Comparison of ENCODE assay signal across 17 mouse cellular contexts in genomic region chr8:104925972-104926596, GRCm38 (mm10). TPM values are rescaled to one million over a fixed set of nuclear protein-coding genes. Genes with fewer than 3 reads are reported as not detected.
DNase-seq lines count a peak whose midpoint lies in the region; TF ChIP-seq lines count a peak whose summit lies in the region.
"Had no signal": no experiment of that assay in that cellular context is flagged by ENCODE, and none has a peak within 500 bp of the region (broad histone marks: within the 10 kb centered on the region; RNA-seq: fewer than 3 reads in every experiment).

Gene Ces2e, plus strand, starts transcription at chr8:104926260.

- H3K79me2 ChIP-seq in heart, adult 2 months (replicated peaks; ENCODE audit: control insufficient read depth, insufficient read depth, low read length), result no peaks in the 10 kb centered on the region

- no peaks in the 10 kb centered on the region for H3K36me3 ChIP-seq in heart, adult 2 months (ENCODE audit: control insufficient read depth, insufficient read depth, low read length)
- no peaks in the 10 kb centered on the region for H3K36me3 ChIP-seq in heart, embryonic 10.5 days
- H3K36me3 ChIP-seq: lung, embryonic 15.5 days; midbrain, embryonic 12.5 days; neural tube, embryonic 15.5 days; stomach, embryonic 15.5 days had no signal

- 0 out of 2 replicates have a peak, but pooled peaks cover 4% of the 10 kb centered on the region for H3K9me3 ChIP-seq in heart, embryonic 10.5 days
- H3K9me3 ChIP-seq: lung, embryonic 15.5 days; midbrain, embryonic 12.5 days; neural tube, embryonic 15.5 days; stomach, embryonic 15.5 days had no signal

- TF ChIP-seq EP300 in heart, adult 2 months (IDR thresholded peaks at IDR 0.05; ENCODE audit: insufficient read depth, low read depth, low read length), result no peak

- TF ChIP-seq POLR2A in heart, adult 2 months (IDR thresholded peaks at IDR 0.05; ENCODE audit: insufficient read depth, low read depth, low read length), result no peak

- H3K4me1 ChIP-seq in heart, adult 2 months (ENCODE audit: control insufficient read depth, insufficient read depth, low read length), result peaks cover 2% of the 10 kb centered on the region; the same call in 1 of the 2 replicates
- H3K4me1 ChIP-seq in heart, embryonic 10.5 days, result no peaks in the 10 kb centered on the region
- H3K4me1 ChIP-seq: lung, embryonic 15.5 days; midbrain, embryonic 12.5 days; neural tube, embryonic 15.5 days; stomach, embryonic 15.5 days had no signal

- no peak for TF ChIP-seq CTCF in heart, adult 2 months (IDR thresholded peaks at IDR 0.05)

- no peaks in the 10 kb centered on the region for H3K27me3 ChIP-seq in heart, adult 2 months (ENCODE audit: control insufficient read depth, insufficient read depth, low read length)
- no peaks in the 10 kb centered on the region for H3K27me3 ChIP-seq in heart, embryonic 10.5 days (ENCODE audit: insufficient read depth, poor library complexity, severe bottlenecking)
- H3K27me3 ChIP-seq: lung, embryonic 15.5 days; midbrain, embryonic 12.5 days; neural tube, embryonic 15.5 days; stomach, embryonic 15.5 days had no signal

- no peak within 1 kb of the TSS for H3K9ac ChIP-seq in heart, adult 2 months (ENCODE audit: low read depth, low read length)
- H3K9ac ChIP-seq: lung, embryonic 15.5 days; midbrain, embryonic 12.5 days; neural tube, embryonic 15.5 days; stomach, embryonic 15.5 days had no signal

- no peak within 1 kb of the TSS for H3K4me3 ChIP-seq in heart, adult 2 months
- no peak within 1 kb of the TSS for H3K4me3 ChIP-seq in heart, embryonic 10.5 days
- H3K4me3 ChIP-seq: layer of hippocampus, adult 2 months; lung, embryonic 15.5 days; midbrain, embryonic 12.5 days; neural tube, embryonic 15.5 days; stomach, embryonic 15.5 days had no signal

- intact Hi-C loops in heart, adult 2 months (cut with DNase I), result no loop called here

- H3K27ac ChIP-seq in heart, adult 2 months, result peak within 1 kb of the TSS; percentile 37
- no peak within 1 kb of the TSS for H3K27ac ChIP-seq in heart, embryonic 10.5 days
- H3K27ac ChIP-seq: layer of hippocampus, adult 2 months; lung, embryonic 15.5 days; midbrain, embryonic 12.5 days; neural tube, embryonic 15.5 days; stomach, embryonic 15.5 days had no signal

- 46% methylated on average over 5 of the region's 5 CpGs for WGBS in heart, adult 2 months
- 73% methylated on average over 5 of the region's 5 CpGs for WGBS in heart, embryonic 10.5 days

- DNase-seq in heart, adult 2 months, result peak in 1 of 2 experiments; percentile 10
- no peak for DNase-seq in heart, embryonic 10.5 days (ENCODE audit: low spot score)
- DNase-seq in lung, postnatal 36 days, result peak; percentile 20
- no peak for DNase-seq in lung, postnatal 4 days
- DNase-seq in kidney, postnatal 36 days, result peak; percentile 68 to 71
- no peak for DNase-seq in frontal cortex, postnatal 25 days (ENCODE audit: low spot score in 2 of 2)
- no peak for DNase-seq in frontal cortex, postnatal 14 days (ENCODE audit: low spot score in 2 of 2)
- DNase-seq: cerebellum, postnatal 10 days; thymus, postnatal 25 days had no signal

RNA-seq across cellular contexts. Expression of gene Ces2e, which starts in this region (rescaled TPM):
- 1 to 10 TPM in 1 of 2 experiments, under 1 TPM in 1; 0.76 to 1.9 TPM for total RNA-seq in heart, adult 2 months (2021)
- polyA plus RNA-seq in heart, adult 2 months (2012; rRNA removed), result 2.6 and 4.2 TPM in 2 replicates
- polyA plus RNA-seq in heart, embryonic 10.5 days (2016; fragmentation: Nextera tagmentation; extraction: Ambion mirVana), result not detected in 2 replicates
- total RNA-seq: granulocyte monocyte progenitor cell, adult 5-6 weeks; layer of hippocampus, adult 2 months had no signal
- polyA plus RNA-seq: forebrain, embryonic 14.5 days; hindbrain, embryonic 16.5 days; midbrain, embryonic 12.5 days; neural tube, embryonic 15.5 days had no signal

Comparison
In these comparisons a context has a peak if more than half of its experiments do, and no peak if none do; other contexts are left out.
1. DNase-seq: peak in lung, postnatal 36 days (single experiment) and kidney, postnatal 36 days (2 of 2); none in heart, embryonic 10.5 days (single experiment), lung, postnatal 4 days (0 of 2), frontal cortex, postnatal 25 days (0 of 2) and frontal cortex, postnatal 14 days (0 of 2).